Mouse (Mus musculus): ENCODE data around the gene Tspan18.

GRCm38 (mm10) chr2:93215790-93216189 lies 118.5 kb downstream of the Tspan18 start:
- TF ChIP-seq CTCF (IDR thresholded peaks at IDR 0.05; ENCODE audit: low read depth) (no peak), EP300 (IDR thresholded peaks at IDR 0.05; ENCODE audit: low read depth) (no peak)

Data from liver, embryonic 14.5 days (tissue).